Mouse (Mus musculus) limb, embryonic 14.5 days (tissue): ENCODE results near the gene Cox20. TPM values are rescaled to one million over a fixed set of nuclear protein-coding genes. Genes with fewer than 3 reads are reported as not detected.

Experiments
- ATAC-seq: fragments of 200-750 bp; cut with Nextera tagmentation; 2 replicates; pipeline ENCODE4 v1.8.0; 2017; ENCODE audit warnings: low read depth, moderate number of reproducible peaks, moderate TSS enrichment; ENCODE audit not compliant: low FRiP score
- DNase-seq: peaks from one replicate; pipeline ENCODE4 v3.0.0-alpha.2; 2015; ENCODE audit warnings: low spot score
- H3K27ac ChIP-seq: fragments of 300-500 bp; sonication (generic); replicated peaks from 2 replicates; pipeline ENCODE4 v1.5.1; 2014; ENCODE audit warnings: low read depth, mild to moderate bottlenecking, low read length, moderate library complexity, mixed read lengths
- H3K27me3 ChIP-seq: fragments of 300-500 bp; sonication (generic); 2 replicates; pipeline ENCODE4 v1.6.1; 2014; ENCODE audit warnings: low read length, mixed read lengths; ENCODE audit not compliant: control insufficient read depth, insufficient read depth
- H3K36me3 ChIP-seq: fragments of 300-500 bp; sonication (generic); 2 replicates; pipeline ENCODE4 v1.6.1; 2014; ENCODE audit warnings: mild to moderate bottlenecking, low read length, moderate library complexity, mixed read lengths; ENCODE audit not compliant: control insufficient read depth, insufficient read depth
- H3K4me1 ChIP-seq: fragments of 300-500 bp; sonication (generic); 2 replicates; pipeline ENCODE4 v1.6.1; 2014; ENCODE audit warnings: antibody characterized with exemption, low read length, mixed read lengths; ENCODE audit not compliant: control insufficient read depth, insufficient read depth
- H3K4me2 ChIP-seq: fragments of 300-500 bp; sonication (generic); replicated peaks from 2 replicates; pipeline ENCODE4 v1.6.1; 2014; ENCODE audit warnings: low read depth, mild to moderate bottlenecking, low read length, moderate library complexity; ENCODE audit not compliant: severe bottlenecking
- H3K4me3 ChIP-seq: fragments of 300-500 bp; sonication (generic); replicated peaks from 2 replicates; pipeline ENCODE4 v1.5.1; 2014; ENCODE audit warnings: low read length
- H3K9ac ChIP-seq: fragments of 300-500 bp; sonication (generic); 2 replicates; pipeline ENCODE4 v1.6.1; 2014; ENCODE audit warnings: mild to moderate bottlenecking, low read depth, low read length, moderate library complexity; ENCODE audit not compliant: severe bottlenecking
- H3K9me3 ChIP-seq: fragments of 300-500 bp; sonication (generic); 2 replicates; pipeline ENCODE4 v1.6.1; 2016; ENCODE audit warnings: low read length; ENCODE audit not compliant: control insufficient read depth
- POLR2A ChIP-seq: fragments of 200-500 bp; IDR thresholded peaks from 2 replicates; pipeline ENCODE4 v1.8.0; 2012; ENCODE audit warnings: inconsistent platforms, mild to moderate bottlenecking, moderate library complexity, borderline replicate concordance; ENCODE audit not compliant: insufficient read depth, insufficient read length; ENCODE audit errors: extremely low read depth
- WGBS: fragments of 180-500 bp; shearing (Covaris S2); extraction: QIAGEN DNeasy Blood & Tissue Kit; methylation state at CpG from one replicate; pipeline ENCODE4 v1.1.7; 2014; 5-methylcytosine and 5-hydroxymethylcytosine counted together
- polyA plus RNA-seq, 2 experiments: library from polyadenylated mRNA; depleted of rRNA in 1 of 2; stranded (reverse) in 1 of 2; unstranded in 1 of 2; fragments of >200 nt; fragmentation: Nextera tagmentation in 1 of 2; extraction: Ambion mirVana in 1 of 2; gene quantifications; 2 replicates each; pipeline versions ENCODE4 v1.2.1 to v1.2.3; 2012 to 2014

Gene Cox20
- polyA plus RNA-seq, 2 experiments: 72.8 to 116 TPM

GRCm38 (mm10) chr1:178337551-178338317, 18.8 kb downstream of the Cox20 start, which contains the start of gene Hnrnpu:
Gene Hnrnpu, minus strand, starts transcription at chr1:178337797.
- Histone ChIP-seq H3K9ac (peak within 1 kb of the TSS; percentile 100), H3K4me1 (peaks cover 9% of the 10 kb centered on the region), H3K4me2 (peak within 1 kb of the TSS; percentile 72), H3K36me3 (peaks cover 25% of the 10 kb centered on the region), H3K9me3 (no peaks in the 10 kb centered on the region), H3K27me3 (no peaks in the 10 kb centered on the region), H3K27ac (peak within 1 kb of the TSS; percentile 99), H3K4me3 (peak within 1 kb of the TSS; percentile 100)
- TF ChIP-seq POLR2A: peak; percentile 83; the same call in 1 of the 2 replicates
- DNase-seq (peak; percentile 94), ATAC-seq (peak; percentile 83)
- under 1% methylated on average over 57 of the region's 73 CpGs for WGBS

- no peak for TF ChIP-seq POLR2A
- Histone ChIP-seq H3K4me3 (peak overlapping the region; percentile 100), H3K36me3 (peaks cover 19% of the 10 kb centered on the region), H3K4me2 (peak overlapping the region; percentile 72), H3K27ac (peak overlapping the region; percentile 99), H3K9me3 (no peaks in the 10 kb centered on the region), H3K9ac (peak overlapping the region; percentile 100), H3K4me1 (peaks cover 8% of the 10 kb centered on the region), H3K27me3 (no peaks in the 10 kb centered on the region)
- 4% methylated on average over 6 of the region's 6 CpGs for WGBS
- ATAC-seq (no peak), DNase-seq (peak; percentile 32)
Measured at GRCm38 (mm10) chr1:178338318-178338641, 19.4 kb downstream of the Cox20 start.

GRCm38 (mm10) chr1:178340213-178340612, 21.3 kb downstream of the Cox20 start:
- Histone ChIP-seq H3K4me3 (no peak overlapping the region), H3K4me2 (no peak overlapping the region), H3K27me3 (no peaks in the 10 kb centered on the region), H3K27ac (no peak overlapping the region), H3K4me1 (no peaks in the 10 kb centered on the region), H3K9ac (no peak overlapping the region), H3K36me3 (peaks cover 2% of the 10 kb centered on the region), H3K9me3 (no peaks in the 10 kb centered on the region)
- WGBS: 93% methylated on average over 2 of the region's 2 CpGs
- TF ChIP-seq POLR2A: no peak
- ATAC-seq: no peak
- no peak for DNase-seq

- no peaks in the 10 kb centered on the region for H3K9me3 ChIP-seq
- H3K4me2 ChIP-seq: no peak overlapping the region
- H3K27ac ChIP-seq: no peak overlapping the region
- no peaks in the 10 kb centered on the region for H3K27me3 ChIP-seq
- no peaks in the 10 kb centered on the region for H3K4me1 ChIP-seq
- H3K9ac ChIP-seq: no peak overlapping the region
- 74% methylated on average over 3 of the region's 3 CpGs for WGBS
- no peaks in the 10 kb centered on the region for H3K36me3 ChIP-seq
- no peak overlapping the region for H3K4me3 ChIP-seq
- DNase-seq (no peak), ATAC-seq (no peak)
- TF ChIP-seq POLR2A: no peak
Measured at GRCm38 (mm10) chr1:178341435-178341834, 22.5 kb downstream of the Cox20 start.

GRCm38 (mm10) chr1:178342063-178342462, 23.1 kb downstream of the Cox20 start:
- no peaks in the 10 kb centered on the region for H3K9me3 ChIP-seq
- 82% methylated on average over 1 of the region's 1 CpGs for WGBS
- no peak overlapping the region for H3K4me3 ChIP-seq
- no peak overlapping the region for H3K27ac ChIP-seq
- H3K9ac ChIP-seq: no peak overlapping the region
- H3K36me3 ChIP-seq: no peaks in the 10 kb centered on the region
- DNase-seq (no peak), ATAC-seq (no peak)
- H3K4me2 ChIP-seq: no peak overlapping the region
- H3K4me1 ChIP-seq: no peaks in the 10 kb centered on the region
- no peak for TF ChIP-seq POLR2A
- H3K27me3 ChIP-seq: no peaks in the 10 kb centered on the region
